Mouse (Mus musculus) frontal cortex, postnatal 36 days (tissue): ENCODE measurements around the gene Pi16.
A peak's percentile ranks its signal among the peaks of the same experiment; 100 is the strongest.
"Not testable (repeated sequence)": the region's sequence is repeated elsewhere in the genome, so short reads cannot be mapped to it uniquely, and the experiment has no call there.

Experiments used
- DNase-seq, 2 experiments: peaks; one replicate each; pipeline ENCODE4 v3.0.0; 2022; ENCODE audit warnings: low spot score in 2 of 2

The Pi16 gene

DNA sequence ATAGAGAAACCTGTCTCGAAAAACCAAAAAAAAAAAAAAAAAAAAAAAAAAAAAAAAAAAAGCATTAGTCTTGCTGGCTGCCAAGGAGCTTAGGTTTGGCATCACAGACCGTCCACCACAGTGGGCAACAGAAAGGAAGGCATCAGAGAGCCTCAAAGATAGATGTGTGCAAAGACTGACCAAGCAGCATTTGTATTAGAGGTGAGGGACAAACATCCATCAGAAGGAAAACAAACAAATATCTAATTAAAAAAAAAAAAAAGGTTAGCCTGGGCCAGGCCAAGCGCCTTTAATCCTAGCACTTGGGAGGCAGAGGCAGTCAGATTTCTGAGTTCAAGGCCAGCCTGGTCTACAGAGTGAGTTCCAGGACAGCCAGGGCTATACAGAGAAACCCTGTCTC lies at the start of gene Pi16:
Pi16 (plus strand) TSS at position 301 of the 400 bp plus-strand sequence.
- not testable (repeated sequence) for DNase-seq

DNA sequence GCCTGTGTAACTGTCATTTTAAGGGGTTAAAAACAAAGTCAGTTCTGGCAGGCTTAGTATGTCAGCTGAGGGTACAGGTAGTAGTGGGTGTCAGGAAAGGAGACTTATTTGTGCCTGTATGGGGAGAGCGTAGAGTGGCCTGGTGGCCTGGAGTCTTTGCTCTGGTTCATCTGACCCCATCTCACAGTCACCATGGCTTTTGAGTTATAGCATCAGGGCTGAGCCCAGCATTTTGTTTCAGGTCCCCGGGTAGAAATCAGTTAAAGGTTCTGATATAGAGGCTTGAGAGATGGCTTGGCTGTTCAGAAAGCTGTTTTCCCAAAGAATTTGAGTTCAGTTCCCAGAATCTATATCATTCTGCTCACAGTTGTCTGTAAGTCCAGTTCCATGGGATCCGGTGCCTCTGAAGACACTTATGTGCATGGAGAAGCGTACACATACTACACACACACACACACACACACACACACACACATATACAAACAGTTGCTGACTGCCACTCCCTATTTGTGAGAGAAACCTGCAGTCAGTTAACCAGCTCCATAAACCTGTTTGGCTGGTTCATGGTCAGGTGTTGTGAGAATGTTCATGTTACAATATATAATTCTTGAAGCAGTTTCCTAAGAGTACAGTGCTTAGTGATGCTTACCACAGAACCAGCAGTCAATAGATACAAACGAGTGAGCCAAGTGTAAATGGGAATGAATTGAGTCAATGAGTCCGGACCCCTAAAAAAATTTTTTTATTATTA lies 49.4 kb upstream of the Pi16 start:
- DNase-seq, result no peak

- peak; percentile 93 to 97 for DNase-seq
These were observed 48.7 kb upstream of the Pi16 start, which contains the start of gene BC004004 for GRCm38 (mm10) chr17:29268682-29269348. Gene BC004004, plus strand, starts transcription at chr17:29268788.

- DNase-seq, result no peak
These were observed 48.2 kb upstream of the Pi16 start for GRCm38 (mm10) chr17:29269349-29269706.

GRCm38 (mm10) chr17:29270148-29270698 lies 47.3 kb upstream of the Pi16 start:
- DNase-seq, result no peak

GRCm38 (mm10) chr17:29273156-29273555 lies 44.3 kb upstream of the Pi16 start:
- no peak for DNase-seq

GRCm38 (mm10) chr17:29273889-29274288 lies 43.6 kb upstream of the Pi16 start:
- DNase-seq, result no peak

GRCm38 (mm10) chr17:29280422-29280821 lies 37.1 kb upstream of the Pi16 start:
- DNase-seq, result no peak

- DNase-seq, result no peak
These were observed 35.9 kb upstream of the Pi16 start for GRCm38 (mm10) chr17:29281541-29281940.

GRCm38 (mm10) chr17:29282216-29282952 lies 35.1 kb upstream of the Pi16 start:
- no peak for DNase-seq

DNA sequence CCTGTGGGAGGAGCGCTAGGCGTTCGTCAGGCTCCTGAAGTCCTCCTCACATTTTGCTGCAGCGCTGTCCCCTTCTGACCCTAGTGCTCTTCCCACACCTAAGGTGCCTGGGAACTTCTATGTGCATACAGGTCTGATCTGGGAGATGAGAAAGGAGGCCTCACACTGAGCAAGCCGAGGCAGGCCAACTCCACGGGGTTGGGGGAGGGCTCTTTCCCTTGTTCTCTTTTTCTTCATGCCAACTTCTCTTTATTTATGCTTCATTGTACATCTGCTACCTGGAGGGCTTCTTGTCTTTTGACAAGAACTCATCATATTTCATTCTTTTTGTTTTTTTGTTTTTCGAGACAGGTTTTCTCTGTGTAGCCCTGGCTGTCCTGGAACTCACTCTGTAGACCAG lies 25.7 kb upstream of the Pi16 start:
- no peak for DNase-seq

DNA sequence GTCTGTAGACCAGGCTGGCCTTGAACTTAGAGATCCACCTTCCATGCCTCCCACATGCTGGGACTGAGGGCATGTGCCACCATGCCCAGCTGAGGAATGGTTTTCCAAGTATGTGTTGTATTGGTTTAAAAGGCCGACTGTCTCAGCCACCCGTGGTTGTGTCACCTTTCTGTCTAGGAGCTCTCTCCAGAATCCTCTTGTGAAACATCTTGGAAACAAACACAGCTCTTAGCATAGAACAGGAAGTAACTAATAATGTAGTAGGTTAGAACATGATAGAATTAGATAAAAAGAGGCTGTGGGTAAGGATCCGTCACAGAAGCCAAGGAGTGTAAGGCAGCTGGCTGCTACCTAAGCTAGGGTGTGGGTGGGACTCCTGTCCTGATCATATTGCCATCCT lies 24.5 kb upstream of the Pi16 start:
- no peak for DNase-seq

- DNase-seq, result no peak
These were observed 23.5 kb upstream of the Pi16 start for GRCm38 (mm10) chr17:29293807-29294605.

- no peak for DNase-seq
These were observed 21.6 kb upstream of the Pi16 start for GRCm38 (mm10) chr17:29295835-29296234.

- DNase-seq, result no peak
These were observed 20.2 kb upstream of the Pi16 start for GRCm38 (mm10) chr17:29297321-29297720.

DNA sequence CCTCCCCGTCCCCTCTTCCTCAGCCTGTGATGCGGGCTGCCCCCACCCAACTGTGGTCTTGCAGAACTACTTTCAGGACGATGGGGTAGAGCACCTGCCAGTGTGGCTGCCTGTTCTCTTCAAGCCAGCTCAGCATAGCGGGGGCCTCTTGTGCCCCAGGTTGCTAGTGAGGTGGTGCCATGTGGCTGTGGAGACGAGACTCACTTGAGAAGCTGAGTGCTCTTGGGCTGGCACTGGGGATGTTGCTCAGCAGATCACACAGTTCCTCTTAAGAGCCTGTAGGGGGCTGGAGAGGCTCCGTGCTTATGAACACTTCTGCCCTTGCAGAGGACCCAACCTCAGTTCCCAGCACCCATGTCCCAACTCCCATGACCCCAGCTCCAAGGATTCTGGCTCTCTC lies 19.7 kb upstream of the Pi16 start:
- DNase-seq, result no peak

- no peak for DNase-seq
These were observed 18.2 kb upstream of the Pi16 start for GRCm38 (mm10) chr17:29299282-29299681.

- peak in 1 of 2 experiments; percentile 32 for DNase-seq
These were observed 16.6 kb upstream of the Pi16 start for GRCm38 (mm10) chr17:29300926-29301325.

GRCm38 (mm10) chr17:29301421-29301820 lies 16.1 kb upstream of the Pi16 start:
- DNase-seq, result peak in 1 of 2 experiments; percentile 26

GRCm38 (mm10) chr17:29302149-29302548 lies 15.3 kb upstream of the Pi16 start:
- DNase-seq, result peak in 1 of 2 experiments; percentile 29

GRCm38 (mm10) chr17:29303087-29303486 lies 14.4 kb upstream of the Pi16 start:
- no peak for DNase-seq
